Mouse (Mus musculus) splenic B cell, adult 2 months (primary cell): Measurements from ENCODE around the gene 2810408A11Rik.
"Not testable (repeated sequence)": the region's sequence is repeated elsewhere in the genome, so short reads cannot be mapped to it uniquely, and the experiment has no call there.

Source experiments
- DNase-seq: peaks from one replicate; pipeline ENCODE4 v3.0.0-alpha.2; 2011; ENCODE audit warnings: low read depth, low spot score
- H3K27me3 ChIP-seq: 2 replicates; pipeline ENCODE4 v1.6.1; 2012; ENCODE audit warnings: mild to moderate bottlenecking, low read length, moderate library complexity, mixed read lengths; ENCODE audit not compliant: control insufficient read depth, poor library complexity, insufficient read depth, severe bottlenecking
- H3K36me3 ChIP-seq: 2 replicates; pipeline ENCODE4 v1.6.1; 2012; ENCODE audit warnings: mild to moderate bottlenecking, low read length, moderate library complexity, mixed read lengths; ENCODE audit not compliant: control insufficient read depth, poor library complexity, insufficient read depth, severe bottlenecking

Gene 2810408A11Rik

DNA sequence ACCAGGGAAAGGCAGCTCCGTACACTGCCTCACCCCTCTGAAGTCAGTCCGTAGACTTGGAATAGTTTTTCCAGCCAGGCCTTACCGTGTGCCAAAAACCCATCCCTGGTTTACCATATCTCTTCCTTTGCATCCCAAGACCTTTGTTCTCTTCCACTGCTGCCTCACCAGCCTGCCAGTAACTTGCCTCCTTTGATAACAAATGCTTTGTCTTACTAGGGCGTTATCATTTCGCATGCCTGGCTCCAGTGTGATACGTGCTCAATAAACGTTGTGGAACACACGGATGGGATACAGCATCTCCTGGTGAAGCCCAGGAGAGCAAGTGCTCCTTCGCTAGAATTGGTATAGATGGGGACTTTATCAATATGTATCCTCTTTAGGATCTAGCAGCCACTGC lies 33.5 kb downstream of the 2810408A11Rik start:
- Histone ChIP-seq H3K36me3 (no peaks in the 10 kb centered on the region), H3K27me3 (no peaks in the 10 kb centered on the region)
- no peak for DNase-seq

DNA sequence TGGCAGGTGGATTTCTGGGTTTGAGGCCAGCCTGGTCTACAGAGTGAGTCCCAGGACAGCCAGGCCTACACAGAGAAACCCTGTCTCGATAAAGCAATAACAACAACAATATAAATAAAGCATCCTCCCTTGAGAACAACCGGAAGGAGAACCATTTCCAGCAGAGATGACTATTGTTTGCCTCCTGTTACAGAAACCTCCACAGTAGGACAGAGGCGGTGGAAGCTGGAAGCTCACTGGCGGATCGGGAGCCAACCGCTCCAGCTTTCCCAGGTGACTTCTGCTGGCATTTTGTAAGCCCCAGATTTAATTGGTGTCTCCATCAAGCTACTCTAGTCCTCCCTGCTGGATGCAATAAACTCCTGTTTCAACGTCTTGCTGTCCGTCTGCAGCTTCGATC lies 35.2 kb downstream of the 2810408A11Rik start:
- H3K36me3 ChIP-seq, result no peaks in the 10 kb centered on the region
- no peaks in the 10 kb centered on the region for H3K27me3 ChIP-seq
- no peak for DNase-seq

DNA sequence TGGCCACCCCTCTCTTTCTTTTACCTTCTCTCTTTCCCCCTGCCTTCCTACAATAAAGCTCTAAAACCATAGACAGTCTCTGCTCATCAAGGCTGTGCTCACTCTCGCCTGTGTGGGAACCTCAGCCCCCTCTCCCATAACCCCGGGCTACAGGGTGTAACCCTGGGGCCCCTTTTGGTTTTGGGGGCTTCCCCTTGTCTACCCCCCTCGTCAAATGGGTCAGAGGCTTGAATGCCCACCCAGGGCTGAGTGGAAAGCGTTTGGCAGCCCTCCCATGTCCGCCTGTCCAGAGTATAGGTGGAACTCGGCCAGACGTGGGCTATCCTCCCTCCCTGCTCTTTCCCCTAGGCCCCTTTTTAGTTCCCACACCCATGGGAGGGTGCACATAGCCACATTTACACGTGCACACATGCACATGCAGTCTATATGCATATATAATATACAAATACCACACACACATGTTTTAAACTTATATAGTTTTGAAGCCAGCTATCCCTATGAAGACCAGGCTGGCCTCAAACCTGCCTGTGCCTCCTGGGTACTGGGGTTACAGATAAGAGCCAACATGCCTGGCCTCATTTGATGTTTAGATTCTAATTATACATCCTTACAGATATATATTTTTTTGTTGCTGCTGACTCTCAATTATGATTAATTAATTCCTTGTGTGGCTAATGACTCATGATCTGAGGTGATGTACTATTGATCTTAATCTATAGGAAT lies 36.5 kb downstream of the 2810408A11Rik start:
- Histone ChIP-seq H3K36me3 (no peaks in the 10 kb centered on the region), H3K27me3 (no peaks in the 10 kb centered on the region)
- DNase-seq, result no peak

DNA sequence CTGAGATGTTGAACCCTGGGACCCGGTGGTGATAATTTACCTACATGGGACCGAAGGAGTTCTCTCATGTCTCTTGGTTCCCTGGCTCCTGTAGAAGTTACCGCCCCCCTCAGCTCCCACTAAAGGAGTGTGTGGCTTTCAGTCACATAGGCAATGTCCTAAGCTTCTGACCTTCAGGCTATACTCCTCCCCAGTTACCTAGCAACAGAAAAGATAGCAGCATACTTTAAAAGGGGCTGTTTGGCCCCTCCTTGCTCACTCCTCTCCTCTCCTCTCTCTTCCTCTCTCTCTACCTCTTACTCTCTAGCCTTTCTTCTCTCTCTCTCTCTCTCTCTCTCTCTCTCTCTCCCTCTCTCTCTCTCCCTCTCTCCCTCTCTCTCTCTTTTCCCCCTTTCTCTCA lies 37.1 kb downstream of the 2810408A11Rik start:
- not testable (repeated sequence) for H3K36me3 ChIP-seq, H3K27me3 ChIP-seq, DNase-seq

DNA sequence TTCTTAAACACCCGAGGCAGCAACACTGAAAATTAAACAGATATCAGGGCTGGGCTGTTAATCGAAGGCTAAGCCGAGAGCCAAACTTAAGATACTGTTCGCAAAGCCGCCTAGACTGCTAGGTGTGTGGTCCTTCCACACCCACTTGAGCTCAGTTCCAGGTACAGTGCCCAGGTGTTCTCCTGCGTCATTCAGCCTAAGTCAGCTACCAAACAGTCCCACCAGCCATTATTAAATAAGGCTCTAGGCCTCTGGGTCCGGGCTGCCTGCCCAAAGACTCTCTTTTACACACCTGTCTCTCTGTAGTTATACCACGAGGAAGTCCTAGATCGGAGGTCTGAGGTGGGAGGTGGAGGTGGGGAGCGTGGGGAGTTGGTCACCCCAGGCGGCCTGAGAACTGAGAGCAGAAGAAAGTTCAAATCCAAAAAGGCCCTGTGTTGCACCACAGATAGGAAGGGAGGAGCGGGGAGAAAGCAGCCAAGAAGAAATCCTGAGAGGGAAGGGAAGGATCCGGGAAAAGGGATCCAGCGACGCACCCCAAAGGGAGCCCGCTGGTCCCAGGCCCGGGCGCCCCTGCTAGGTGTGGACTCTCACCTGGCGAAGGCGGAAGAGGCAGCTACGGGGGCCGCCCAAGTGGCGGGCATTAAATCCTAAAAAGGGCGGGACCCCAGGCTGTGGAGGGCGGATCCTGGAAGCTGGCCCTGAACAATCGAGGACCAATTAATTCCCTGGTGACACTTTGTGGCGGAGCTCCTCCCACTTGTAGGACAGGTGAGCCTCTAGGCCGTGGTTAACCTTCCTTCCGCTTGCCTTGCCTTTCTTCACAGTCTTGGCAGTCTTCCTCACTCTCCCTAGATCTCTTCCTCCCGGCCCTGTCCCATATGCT lies 42.4 kb downstream of the 2810408A11Rik start, which contains the start of gene Tnk1:
TSS of gene Tnk1 (minus strand) at position 618 of the 886 bp plus-strand sequence.
- Histone ChIP-seq H3K36me3 (no peaks in the 10 kb centered on the region), H3K27me3 (no peaks in the 10 kb centered on the region)
- no peak for DNase-seq

DNA sequence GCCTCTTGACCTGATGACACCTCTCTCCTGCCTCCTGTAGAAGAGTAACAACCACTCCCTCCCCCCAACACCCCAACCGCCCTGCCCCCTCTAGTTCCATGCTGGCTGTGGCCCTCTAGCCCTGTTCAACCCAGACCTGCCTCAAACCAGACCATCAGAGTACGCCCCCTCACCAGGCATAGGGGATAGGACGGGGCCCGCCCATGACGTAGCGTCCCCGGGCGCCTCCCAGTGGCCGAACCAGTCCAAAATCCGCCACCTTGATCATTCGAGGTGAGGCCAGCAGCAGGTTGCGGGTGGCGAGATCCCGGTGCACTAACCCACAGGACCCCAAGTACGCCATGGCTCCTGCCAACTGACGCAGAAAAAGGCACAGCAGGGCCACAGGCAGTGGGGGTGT lies 45.4 kb downstream of the 2810408A11Rik start:
- peak; percentile 71 for DNase-seq
- Histone ChIP-seq H3K27me3 (no peaks in the 10 kb centered on the region), H3K36me3 (no peaks in the 10 kb centered on the region)

DNA sequence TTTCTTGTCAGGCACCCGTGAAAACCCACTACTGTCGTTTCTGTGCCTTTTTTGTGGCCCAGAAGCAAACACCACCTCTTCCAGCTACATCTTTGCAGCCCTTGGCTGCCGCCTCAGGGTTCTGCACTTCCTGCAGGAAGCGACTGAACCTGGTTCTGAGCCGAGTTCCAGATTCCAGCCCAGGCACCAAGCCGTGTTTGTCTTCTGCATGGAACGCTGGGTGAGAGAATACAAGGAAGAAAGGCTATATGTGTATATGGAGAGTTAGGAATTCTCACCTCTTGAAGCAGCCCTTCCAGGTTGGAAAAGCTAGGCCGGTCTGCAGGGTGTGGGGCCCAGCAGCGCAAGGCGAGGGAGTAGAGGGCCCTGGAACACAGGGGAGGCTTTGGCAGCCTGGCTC lies 46.1 kb downstream of the 2810408A11Rik start:
- H3K36me3 ChIP-seq, result no peaks in the 10 kb centered on the region
- no peak for DNase-seq

DNA sequence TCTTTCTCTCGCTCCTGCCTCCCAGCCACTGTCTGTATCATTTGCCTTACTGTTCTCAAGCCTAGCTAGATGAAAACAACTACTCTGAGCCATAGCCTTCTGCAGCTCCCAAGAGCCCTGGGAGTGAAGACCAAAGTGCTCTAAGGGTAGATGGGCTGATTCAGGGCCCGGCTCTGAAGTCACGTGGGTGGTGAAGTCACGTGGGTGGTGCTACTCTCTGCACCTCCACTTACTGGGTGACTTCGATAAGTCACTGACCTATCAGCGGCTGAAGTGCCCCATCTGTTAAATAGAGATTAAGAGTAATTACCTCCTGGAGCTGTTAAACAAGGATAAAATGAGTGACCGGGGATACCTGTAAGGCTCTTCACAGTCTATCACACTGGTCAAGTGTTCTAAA lies 46.8 kb downstream of the 2810408A11Rik start:
- no peaks in the 10 kb centered on the region for H3K36me3 ChIP-seq
- no peak for DNase-seq
- no peaks in the 10 kb centered on the region for H3K27me3 ChIP-seq

More for the DNA sequence above, 46.1 kb downstream of the 2810408A11Rik start:
- H3K27me3 ChIP-seq, result no peaks in the 10 kb centered on the region

DNA sequence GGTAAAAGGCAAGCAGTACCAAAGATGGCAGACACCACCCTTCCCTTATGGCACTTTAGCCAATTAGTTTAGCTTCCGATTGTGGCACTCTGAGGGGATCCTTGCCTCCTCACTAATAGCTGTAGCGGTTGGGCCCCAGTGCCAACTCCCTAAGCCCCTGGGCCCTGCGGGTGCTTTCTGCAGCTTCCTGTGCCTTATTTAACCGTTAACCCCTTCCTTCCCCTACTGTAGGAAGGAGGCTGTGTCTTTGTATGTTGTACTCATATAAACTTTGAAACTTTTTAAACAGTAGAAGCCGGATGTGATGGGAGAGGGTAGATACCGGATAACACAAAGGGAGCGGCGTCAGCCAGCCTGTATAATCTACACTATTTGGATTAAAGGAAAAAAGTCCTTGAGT lies 50.0 kb downstream of the 2810408A11Rik start:
- H3K27me3 ChIP-seq, result no peaks in the 10 kb centered on the region
- no peaks in the 10 kb centered on the region for H3K36me3 ChIP-seq
- no peak for DNase-seq

DNA sequence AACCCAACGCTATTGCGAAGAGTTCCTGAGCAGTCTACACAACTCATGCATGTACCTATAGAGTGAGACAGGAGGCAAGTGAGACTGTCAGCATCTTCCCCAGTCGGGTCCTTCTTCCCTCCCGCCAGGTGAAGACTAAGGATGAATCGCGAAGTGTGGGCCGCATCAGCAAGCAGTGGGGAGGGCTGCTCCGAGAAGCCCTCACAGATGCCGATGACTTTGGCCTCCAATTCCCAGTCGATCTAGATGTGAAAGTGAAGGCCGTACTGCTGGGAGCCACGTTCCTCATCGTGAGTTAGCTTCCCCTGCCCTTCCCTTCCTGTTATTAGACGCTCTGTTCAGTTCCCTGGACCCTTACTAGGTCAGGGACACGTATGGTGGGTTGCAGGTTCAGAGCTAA lies 50.9 kb downstream of the 2810408A11Rik start:
- Histone ChIP-seq H3K27me3 (no peaks in the 10 kb centered on the region), H3K36me3 (no peaks in the 10 kb centered on the region)
- DNase-seq, result no peak

DNA sequence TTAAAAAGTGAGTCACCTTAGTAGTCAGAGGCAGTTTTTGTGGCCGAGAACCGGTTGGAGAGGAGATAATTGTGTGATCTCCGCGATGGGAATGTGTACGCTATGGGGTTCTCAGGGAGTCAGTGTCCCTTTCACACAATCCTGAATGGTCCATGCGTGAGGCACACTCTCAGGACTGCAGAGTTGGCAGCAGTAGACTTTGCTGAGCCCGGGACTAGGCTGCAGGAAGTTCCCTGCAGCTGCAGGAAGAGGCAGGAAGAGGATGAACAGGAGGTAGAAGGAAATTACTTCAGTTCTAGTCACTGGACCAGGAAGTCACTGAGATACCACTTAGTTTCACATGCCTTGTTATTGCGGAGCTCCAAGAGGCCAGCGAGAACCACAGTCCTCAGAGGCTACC lies 51.7 kb downstream of the 2810408A11Rik start:
- H3K36me3 ChIP-seq, result no peaks in the 10 kb centered on the region
- no peak for DNase-seq
- no peaks in the 10 kb centered on the region for H3K27me3 ChIP-seq

DNA sequence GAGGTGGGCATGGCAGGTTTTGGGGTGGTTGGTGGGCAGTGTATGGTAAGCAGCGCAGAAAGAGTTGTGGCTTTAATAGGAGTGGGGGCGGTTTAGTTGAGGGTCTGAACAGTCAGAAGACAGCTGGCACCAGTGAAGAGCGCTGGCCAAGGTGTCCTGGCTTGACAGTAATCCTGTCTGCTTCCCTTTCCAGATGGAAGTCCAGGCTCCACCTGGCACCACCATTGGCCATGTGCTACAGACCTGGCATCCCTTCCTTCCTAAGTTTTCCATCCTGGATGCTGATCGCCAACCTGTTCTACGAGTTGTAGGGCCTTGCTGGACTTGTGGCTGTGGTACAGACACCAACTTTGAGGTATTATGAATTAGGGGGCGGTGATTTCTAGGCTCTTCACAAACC lies 52.8 kb downstream of the 2810408A11Rik start:
- DNase-seq, result no peak
- no peaks in the 10 kb centered on the region for H3K36me3 ChIP-seq
- H3K27me3 ChIP-seq, result no peaks in the 10 kb centered on the region
